Mouse (Mus musculus) testis, adult 10 weeks (tissue): ENCODE data around the gene Scgb1b24. TPM values are rescaled to one million over a fixed set of nuclear protein-coding genes. Genes with fewer than 3 reads are reported as not detected.

ENCODE experiments used
- polyA plus RNA-seq: library from polyadenylated mRNA; stranded (reverse); fragments of 350-450 nt; fragmentation: Illumina TruSeq; extraction: RNeasy Lipid Tissue Mini Kit (QIAGEN cat#74804); gene quantifications from one replicate; pipeline ENCODE4 v1.2.3, GENCODE M21; 2014; ENCODE audit warnings: low read depth, low replicate concordance

Scgb1b24 gene
- not detected for polyA plus RNA-seq

GRCm38 (mm10) chr7:33743499-33743898 is at the start of gene Scgb1b24:
Gene Scgb1b24 (plus strand): TSS chr7:33743799.

GRCm38 (mm10) chr7:33739212-33739611 is 4.4 kb upstream of the Scgb1b24 start, which contains the start of gene Scgb2b24:
Gene Scgb2b24 (minus strand): TSS chr7:33739312.

Other genes starting within 250 kb of the Scgb1b24 start
- gene Scgb2b21, start 223.3 kb upstream of the Scgb1b24 start, polyA plus RNA-seq: not detected
- not detected for gene Scgb2b24, start 4.5 kb upstream of the Scgb1b24 start, polyA plus RNA-seq
- not detected for gene Scgb2b26, start 201.2 kb downstream of the Scgb1b24 start, polyA plus RNA-seq